Mouse (Mus musculus): ENCODE data around the gene Akap2. TPM values are rescaled to one million over a fixed set of nuclear protein-coding genes. Genes with fewer than 3 reads are reported as not detected.

The Akap2 gene
- total and polyA plus RNA-seq, 2 experiments, result 4.2 to 6.5 TPM

DNA sequence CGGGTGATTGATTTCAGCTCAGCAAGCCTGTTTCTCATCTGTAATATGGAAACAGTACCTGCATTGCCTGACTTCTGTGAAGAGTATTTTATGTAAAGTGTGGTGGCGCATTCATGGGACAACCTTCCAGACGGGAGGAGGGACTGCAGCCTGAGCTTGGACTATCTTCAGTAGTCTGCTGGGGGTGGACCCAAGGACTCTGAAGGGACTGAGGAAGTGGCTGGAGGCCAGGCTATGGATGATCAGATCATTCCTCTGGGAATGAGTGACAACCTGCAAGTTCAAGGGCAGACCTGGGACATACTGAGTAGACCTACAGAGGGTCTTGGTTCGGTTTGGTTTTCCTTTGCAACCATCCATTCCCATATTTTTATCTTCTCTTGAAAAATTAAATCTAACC, 4.8 kb downstream of the Akap2 start:
- no peak overlapping the region for H3K4me3 ChIP-seq (ENCODE audit: insufficient read depth, low read depth, low read length)
- TF ChIP-seq CTCF (IDR thresholded peaks at IDR 0.05; ENCODE audit: low read depth, low read length) (no peak), POLR2A (IDR thresholded peaks at IDR 0.05; ENCODE audit: extremely low read depth, insufficient read depth, low read length) (no peak)
- H3K79me2 ChIP-seq (ENCODE audit: control insufficient read depth, insufficient read depth, low read length), result no peaks in the 10 kb centered on the region
- no peak overlapping the region for H3K9ac ChIP-seq (ENCODE audit: low read depth, low read length)
- no peak overlapping the region for H3K27ac ChIP-seq (replicated peaks; ENCODE audit: insufficient read depth, low read depth, low read length)
- DNase-seq (ENCODE audit: extremely low read depth, low read depth, low spot score), result no peak
- WGBS, result 91% methylated on average over 4 of the region's 4 CpGs
- H3K4me1 ChIP-seq (ENCODE audit: control insufficient read depth, insufficient read depth, low read length), result no peaks in the 10 kb centered on the region
- no peaks in the 10 kb centered on the region for H3K27me3 ChIP-seq (ENCODE audit: control insufficient read depth, insufficient read depth, low read length)
- H3K36me3 ChIP-seq (ENCODE audit: control insufficient read depth, insufficient read depth, low read length), result no peaks in the 10 kb centered on the region

DNA sequence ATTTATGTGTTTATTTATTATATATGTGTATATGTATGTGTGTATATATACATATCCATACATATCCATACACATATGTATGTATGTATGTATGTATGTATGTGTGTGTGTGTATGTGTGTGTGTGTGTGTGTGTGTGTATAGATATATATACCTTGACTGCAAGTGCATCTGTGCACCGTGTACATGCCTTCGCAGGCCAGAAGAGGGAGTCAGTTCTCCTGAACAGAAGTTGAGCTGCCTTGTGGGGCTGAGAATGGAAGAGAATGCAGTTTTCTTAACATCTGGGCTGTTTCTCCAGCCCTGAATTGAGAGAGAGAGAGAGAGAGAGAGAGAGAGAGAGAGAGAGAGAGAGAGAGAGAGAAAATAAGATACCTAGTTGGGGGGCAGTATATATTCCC, 6.2 kb downstream of the Akap2 start:
- H3K9ac ChIP-seq (ENCODE audit: low read depth, low read length), result no peak overlapping the region
- H3K79me2 ChIP-seq (ENCODE audit: control insufficient read depth, insufficient read depth, low read length), result no peaks in the 10 kb centered on the region
- peak; percentile 5 for DNase-seq (ENCODE audit: extremely low read depth, low read depth, low spot score)
- H3K27me3 ChIP-seq (ENCODE audit: control insufficient read depth, insufficient read depth, low read length), result no peaks in the 10 kb centered on the region
- no peaks in the 10 kb centered on the region for H3K4me1 ChIP-seq (ENCODE audit: control insufficient read depth, insufficient read depth, low read length)
- H3K36me3 ChIP-seq (ENCODE audit: control insufficient read depth, insufficient read depth, low read length), result no peaks in the 10 kb centered on the region
- no peak overlapping the region for H3K4me3 ChIP-seq (ENCODE audit: insufficient read depth, low read depth, low read length)
- no peak for TF ChIP-seq POLR2A (IDR thresholded peaks at IDR 0.05; ENCODE audit: extremely low read depth, insufficient read depth, low read length)
- TF ChIP-seq CTCF (IDR thresholded peaks at IDR 0.05; ENCODE audit: low read depth, low read length), result peak; percentile 46; the same call in 1 of the 2 replicates
- WGBS, result 56% methylated on average over 2 of the region's 2 CpGs
- no peak overlapping the region for H3K27ac ChIP-seq (replicated peaks; ENCODE audit: insufficient read depth, low read depth, low read length)

DNA sequence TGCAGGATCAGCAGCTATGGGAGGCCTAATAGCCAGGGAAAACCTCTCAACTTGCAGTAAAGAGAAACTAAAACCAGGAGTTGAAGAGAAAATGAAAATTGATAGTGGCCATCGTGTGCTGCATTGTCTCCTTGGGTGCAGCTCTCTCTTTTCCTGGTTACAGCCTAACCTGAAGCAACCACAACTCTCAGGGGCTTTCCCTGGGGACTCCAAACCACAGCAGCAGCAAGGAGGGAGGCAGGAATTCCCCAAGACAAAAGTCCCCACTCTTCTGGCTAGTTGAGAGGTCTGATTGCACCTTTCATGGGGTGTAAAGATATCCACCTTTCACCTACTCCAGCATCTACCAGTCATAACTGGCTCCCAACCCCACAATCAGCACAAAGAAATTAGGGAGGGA, 8.1 kb downstream of the Akap2 start:
- Histone ChIP-seq H3K79me2 (ENCODE audit: control insufficient read depth, insufficient read depth, low read length) (no peaks in the 10 kb centered on the region), H3K27me3 (ENCODE audit: control insufficient read depth, insufficient read depth, low read length) (no peaks in the 10 kb centered on the region), H3K9ac (ENCODE audit: low read depth, low read length) (no peak overlapping the region), H3K36me3 (ENCODE audit: control insufficient read depth, insufficient read depth, low read length) (no peaks in the 10 kb centered on the region), H3K4me1 (ENCODE audit: control insufficient read depth, insufficient read depth, low read length) (no peaks in the 10 kb centered on the region), H3K27ac (replicated peaks; ENCODE audit: insufficient read depth, low read depth, low read length) (no peak overlapping the region), H3K4me3 (ENCODE audit: insufficient read depth, low read depth, low read length) (no peak overlapping the region)
- TF ChIP-seq POLR2A (IDR thresholded peaks at IDR 0.05; ENCODE audit: extremely low read depth, insufficient read depth, low read length) (no peak), CTCF (IDR thresholded peaks at IDR 0.05; ENCODE audit: low read depth, low read length) (no peak)
- DNase-seq (ENCODE audit: extremely low read depth, low read depth, low spot score), result no peak
- 68% methylated on average over 1 of the region's 1 CpGs for WGBS

DNA sequence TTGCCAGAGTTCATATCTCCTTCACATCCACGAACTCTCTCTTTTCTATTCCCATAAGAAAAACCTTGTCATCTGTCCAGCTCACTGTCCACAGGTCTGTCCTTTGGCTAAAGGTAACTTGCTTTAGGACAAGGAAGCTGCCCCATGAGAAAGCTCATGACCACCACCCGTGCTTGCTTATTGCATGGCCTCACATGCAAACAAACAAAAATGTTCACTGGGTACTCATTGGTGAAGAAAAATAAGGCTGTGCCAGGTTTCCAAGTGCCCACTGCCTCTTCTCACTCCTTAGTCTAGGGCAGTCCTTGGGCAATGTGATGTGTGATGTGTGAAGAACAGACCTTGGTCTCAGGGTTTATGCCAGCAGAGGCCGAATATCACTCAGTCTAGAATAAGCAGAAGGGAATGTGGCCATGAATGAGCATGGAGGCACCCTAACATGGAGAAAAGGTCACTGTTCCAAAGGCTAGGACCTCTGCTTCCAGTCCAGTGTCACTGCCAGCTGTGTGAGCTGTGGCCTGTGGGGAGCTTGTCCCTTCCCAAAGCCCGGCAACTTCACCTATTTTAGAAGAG, 11.2 kb downstream of the Akap2 start:
- Histone ChIP-seq H3K4me1 (ENCODE audit: control insufficient read depth, insufficient read depth, low read length) (no peaks in the 10 kb centered on the region), H3K27me3 (ENCODE audit: control insufficient read depth, insufficient read depth, low read length) (no peaks in the 10 kb centered on the region), H3K79me2 (ENCODE audit: control insufficient read depth, insufficient read depth, low read length) (no peaks in the 10 kb centered on the region), H3K9ac (ENCODE audit: low read depth, low read length) (no peak overlapping the region), H3K36me3 (ENCODE audit: control insufficient read depth, insufficient read depth, low read length) (no peaks in the 10 kb centered on the region), H3K4me3 (ENCODE audit: insufficient read depth, low read depth, low read length) (no peak overlapping the region), H3K27ac (replicated peaks; ENCODE audit: insufficient read depth, low read depth, low read length) (no peak overlapping the region)
- TF ChIP-seq CTCF (IDR thresholded peaks at IDR 0.05; ENCODE audit: low read depth, low read length) (no peak), POLR2A (IDR thresholded peaks at IDR 0.05; ENCODE audit: extremely low read depth, insufficient read depth, low read length) (no peak)
- DNase-seq (ENCODE audit: extremely low read depth, low read depth, low spot score), result peak; percentile 53
- 48% methylated on average over 4 of the region's 4 CpGs for WGBS

DNA sequence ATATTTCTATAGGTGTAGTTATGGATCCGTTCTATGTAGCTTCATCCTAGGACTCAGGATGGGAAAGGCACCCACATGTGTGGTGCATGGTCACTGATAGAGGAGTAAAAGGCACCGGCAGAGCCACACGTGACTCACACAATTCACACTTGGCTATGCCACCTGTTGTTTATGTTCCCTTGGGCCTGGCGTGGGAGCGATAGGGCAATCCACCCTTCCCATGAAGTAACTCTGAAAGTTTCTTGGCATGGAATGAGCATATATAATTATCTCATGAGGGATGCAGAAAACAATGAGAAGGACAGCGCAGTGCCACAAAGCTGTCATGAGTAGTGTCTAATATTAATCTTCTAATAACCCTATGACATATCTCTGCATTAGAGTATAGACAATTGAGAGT, 12.6 kb downstream of the Akap2 start:
- Histone ChIP-seq H3K36me3 (ENCODE audit: control insufficient read depth, insufficient read depth, low read length) (no peaks in the 10 kb centered on the region), H3K27me3 (ENCODE audit: control insufficient read depth, insufficient read depth, low read length) (no peaks in the 10 kb centered on the region)
- 95% methylated on average over 6 of the region's 6 CpGs for WGBS

DNA sequence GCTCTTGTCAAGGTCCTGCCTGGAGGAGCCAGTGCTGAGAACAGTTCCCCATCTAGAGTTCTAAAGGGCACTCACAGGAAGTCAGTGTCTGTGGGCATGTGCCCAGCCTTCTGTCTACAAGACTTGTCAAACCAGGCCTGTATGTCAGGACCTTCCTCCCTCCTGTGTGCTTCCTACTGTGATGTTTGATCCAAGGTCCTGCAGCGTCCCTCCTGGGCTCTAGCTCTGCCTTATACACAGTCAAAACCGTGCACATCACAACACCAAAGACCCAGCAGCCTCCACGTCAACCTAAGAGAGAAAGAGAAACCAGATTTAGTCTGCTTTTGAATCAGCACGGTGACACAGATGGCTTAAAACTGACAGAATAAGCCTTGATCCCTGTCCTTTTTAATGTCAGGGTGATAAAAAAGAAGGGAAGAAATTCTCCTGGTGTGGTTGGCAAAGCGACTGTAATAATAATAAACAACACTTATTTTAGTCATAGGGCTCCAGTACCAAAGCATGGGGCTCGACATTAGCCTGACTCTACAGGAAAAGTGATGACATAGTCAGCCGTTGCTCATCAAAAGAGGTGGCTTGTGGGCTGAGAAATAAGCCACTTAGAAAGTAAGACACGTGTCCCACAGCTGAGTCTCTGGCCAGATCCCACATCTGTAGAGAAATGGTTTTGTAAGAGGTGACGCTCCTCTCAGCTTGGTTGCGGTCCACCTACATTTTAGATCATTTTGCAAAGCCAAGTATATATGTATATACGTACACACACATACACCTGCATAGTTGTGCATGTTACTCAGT, 13.5 kb downstream of the Akap2 start:
- H3K27ac ChIP-seq (replicated peaks; ENCODE audit: insufficient read depth, low read depth, low read length), result no peak overlapping the region
- DNase-seq (ENCODE audit: extremely low read depth, low read depth, low spot score), result no peak
- no peak overlapping the region for H3K4me3 ChIP-seq (ENCODE audit: insufficient read depth, low read depth, low read length)
- TF ChIP-seq POLR2A (IDR thresholded peaks at IDR 0.05; ENCODE audit: extremely low read depth, insufficient read depth, low read length) (no peak), CTCF (IDR thresholded peaks at IDR 0.05; ENCODE audit: low read depth, low read length) (no peak)
- no peaks in the 10 kb centered on the region for H3K79me2 ChIP-seq (ENCODE audit: control insufficient read depth, insufficient read depth, low read length)
- no peaks in the 10 kb centered on the region for H3K27me3 ChIP-seq (ENCODE audit: control insufficient read depth, insufficient read depth, low read length)
- H3K9ac ChIP-seq (ENCODE audit: low read depth, low read length), result no peak overlapping the region
- 81% methylated on average over 11 of the region's 11 CpGs for WGBS
- no peaks in the 10 kb centered on the region for H3K36me3 ChIP-seq (ENCODE audit: control insufficient read depth, insufficient read depth, low read length)
- H3K4me1 ChIP-seq (ENCODE audit: control insufficient read depth, insufficient read depth, low read length), result no peaks in the 10 kb centered on the region

More for the DNA sequence above, 12.6 kb downstream of the Akap2 start:
- Histone ChIP-seq H3K4me3 (ENCODE audit: insufficient read depth, low read depth, low read length) (no peak overlapping the region), H3K9ac (ENCODE audit: low read depth, low read length) (no peak overlapping the region), H3K4me1 (ENCODE audit: control insufficient read depth, insufficient read depth, low read length) (no peaks in the 10 kb centered on the region), H3K27ac (replicated peaks; ENCODE audit: insufficient read depth, low read depth, low read length) (no peak overlapping the region), H3K79me2 (ENCODE audit: control insufficient read depth, insufficient read depth, low read length) (no peaks in the 10 kb centered on the region)
- no peak for TF ChIP-seq CTCF (IDR thresholded peaks at IDR 0.05; ENCODE audit: low read depth, low read length)
- TF ChIP-seq POLR2A (IDR thresholded peaks at IDR 0.05; ENCODE audit: extremely low read depth, insufficient read depth, low read length), result no peak
- no peak for DNase-seq (ENCODE audit: extremely low read depth, low read depth, low spot score)
